Mouse (Mus musculus): ENCODE measurements around the gene Olfr1330. TPM values are rescaled to one million over a fixed set of nuclear protein-coding genes. Genes with fewer than 3 reads are reported as not detected.

The Olfr1330 gene
- not detected for total RNA-seq (2023)

GRCm38 (mm10) chr4:118888297-118888696 is at the start of gene Olfr1330:
Gene Olfr1330, plus strand, starts transcription at chr4:118888597.

GRCm38 (mm10) chr4:118864349-118864748 is 24.0 kb upstream of the Olfr1330 start, which contains the start of gene Olfr1331:
Gene Olfr1331, plus strand, starts transcription at chr4:118864649.

GRCm38 (mm10) chr4:118917365-118917764 is 29.0 kb downstream of the Olfr1330 start, which contains the start of gene Olfr1329:
Gene Olfr1329, minus strand, starts transcription at chr4:118917465.

GRCm38 (mm10) chr4:118938512-118938911 is 50.1 kb downstream of the Olfr1330 start, which contains the start of gene Olfr1328:
Gene Olfr1328, minus strand, starts transcription at chr4:118938612.

Other genes with a start within 250 kb of the Olfr1330 start
- not detected for gene Olfr62, start 229.6 kb upstream of the Olfr1330 start, total RNA-seq (2023)
- not detected for gene Olfr1342, start 195.8 kb upstream of the Olfr1330 start, total RNA-seq (2023)
- gene Olfr1341, start 185.1 kb upstream of the Olfr1330 start, total RNA-seq (2023) = not detected
- not detected for gene Olfr1340, start 168.5 kb upstream of the Olfr1330 start, total RNA-seq (2023)
- not detected for gene Olfr1339, start 156.4 kb upstream of the Olfr1330 start, total RNA-seq (2023)
- gene Olfr1338, start 129.9 kb upstream of the Olfr1330 start, total RNA-seq (2023) = not detected
- not detected for gene Olfr1337, start 106.0 kb upstream of the Olfr1330 start, total RNA-seq (2023)
- gene Olfr1335, start 78.7 kb upstream of the Olfr1330 start, total RNA-seq (2023) = not detected
- not detected for gene Olfr1333, start 52.3 kb upstream of the Olfr1330 start, total RNA-seq (2023)
- not detected for gene Olfr1331, start 23.9 kb upstream of the Olfr1330 start, total RNA-seq (2023)
- not detected for gene Olfr1329, start 28.9 kb downstream of the Olfr1330 start, total RNA-seq (2023)
- gene Olfr1328, start 50.0 kb downstream of the Olfr1330 start, total RNA-seq (2023) = not detected
- not detected for gene Lao1, start 73.0 kb downstream of the Olfr1330 start, total RNA-seq (2023)
- 10 to 100 TPM; 47.8 to 50.0 TPM for gene Slc2a1, start 220.1 kb downstream of the Olfr1330 start, total RNA-seq (2023)